Mouse (Mus musculus): Measurements from ENCODE around the gene Frmd4a. TPM values are rescaled to one million over a fixed set of nuclear protein-coding genes. Genes with fewer than 3 reads are reported as not detected.

Frmd4a gene
- polyA plus RNA-seq, 1 experiment from 2014 or later = 44.5 TPM

DNA sequence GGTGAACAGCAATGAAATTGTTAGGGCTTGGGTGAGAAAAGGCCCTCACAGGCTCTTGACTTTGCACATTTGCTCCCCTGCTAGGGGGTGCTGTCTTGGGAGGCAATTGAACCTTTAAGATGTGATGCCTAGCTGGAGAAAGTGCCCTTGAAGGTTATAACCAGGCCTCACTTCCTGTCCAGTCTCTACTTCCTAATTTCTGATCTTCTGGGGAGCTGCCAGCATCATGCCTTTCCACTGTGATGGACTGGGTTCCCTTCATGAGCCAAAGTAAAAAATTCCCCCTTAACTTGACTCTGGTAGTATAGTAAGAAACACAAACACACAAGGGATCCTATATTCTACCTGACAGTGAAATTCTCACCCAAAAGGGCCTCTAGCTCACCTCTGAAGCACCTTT, 278.1 kb downstream of the Frmd4a start:
- Histone ChIP-seq H3K9ac (ENCODE audit: low read length) (no peak overlapping the region), H3K27me3 (ENCODE audit: control insufficient read depth, insufficient read depth, low read length) (no peaks in the 10 kb centered on the region), H3K9me3 (ENCODE audit: control insufficient read depth, low read length) (no peaks in the 10 kb centered on the region), H3K4me3 (ENCODE audit: low read depth, low read length) (no peak overlapping the region), H3K4me2 (ENCODE audit: low read depth) (no peak overlapping the region), H3K27ac (ENCODE audit: low read depth, low read length) (no peak overlapping the region), H3K4me1 (ENCODE audit: control insufficient read depth, insufficient read depth, low read length) (peaks cover 24% of the 10 kb centered on the region), H3K36me3 (ENCODE audit: control insufficient read depth, insufficient read depth, low read length) (no peaks in the 10 kb centered on the region)
- ATAC-seq (ENCODE audit: insufficient read depth, low FRiP score, low TSS enrichment) (no peak), DNase-seq (ENCODE audit: low spot score) (no peak)

- Histone ChIP-seq H3K36me3 (ENCODE audit: control insufficient read depth, insufficient read depth, low read length) (no peaks in the 10 kb centered on the region), H3K4me1 (ENCODE audit: control insufficient read depth, insufficient read depth, low read length) (peaks cover 32% of the 10 kb centered on the region), H3K9me3 (ENCODE audit: control insufficient read depth, low read length) (no peaks in the 10 kb centered on the region), H3K4me3 (ENCODE audit: low read depth, low read length) (no peak overlapping the region), H3K4me2 (ENCODE audit: low read depth) (no peak overlapping the region), H3K9ac (ENCODE audit: low read length) (no peak overlapping the region), H3K27me3 (ENCODE audit: control insufficient read depth, insufficient read depth, low read length) (no peaks in the 10 kb centered on the region), H3K27ac (ENCODE audit: low read depth, low read length) (no peak overlapping the region)
- WGBS = 63% methylated on average over 10 of the region's 10 CpGs
- ATAC-seq (ENCODE audit: insufficient read depth, low FRiP score, low TSS enrichment) (no peak), DNase-seq (ENCODE audit: low spot score) (no peak)
These were observed 279.4 kb downstream of the Frmd4a start for GRCm38 (mm10) chr2:4296881-4297280.

DNA sequence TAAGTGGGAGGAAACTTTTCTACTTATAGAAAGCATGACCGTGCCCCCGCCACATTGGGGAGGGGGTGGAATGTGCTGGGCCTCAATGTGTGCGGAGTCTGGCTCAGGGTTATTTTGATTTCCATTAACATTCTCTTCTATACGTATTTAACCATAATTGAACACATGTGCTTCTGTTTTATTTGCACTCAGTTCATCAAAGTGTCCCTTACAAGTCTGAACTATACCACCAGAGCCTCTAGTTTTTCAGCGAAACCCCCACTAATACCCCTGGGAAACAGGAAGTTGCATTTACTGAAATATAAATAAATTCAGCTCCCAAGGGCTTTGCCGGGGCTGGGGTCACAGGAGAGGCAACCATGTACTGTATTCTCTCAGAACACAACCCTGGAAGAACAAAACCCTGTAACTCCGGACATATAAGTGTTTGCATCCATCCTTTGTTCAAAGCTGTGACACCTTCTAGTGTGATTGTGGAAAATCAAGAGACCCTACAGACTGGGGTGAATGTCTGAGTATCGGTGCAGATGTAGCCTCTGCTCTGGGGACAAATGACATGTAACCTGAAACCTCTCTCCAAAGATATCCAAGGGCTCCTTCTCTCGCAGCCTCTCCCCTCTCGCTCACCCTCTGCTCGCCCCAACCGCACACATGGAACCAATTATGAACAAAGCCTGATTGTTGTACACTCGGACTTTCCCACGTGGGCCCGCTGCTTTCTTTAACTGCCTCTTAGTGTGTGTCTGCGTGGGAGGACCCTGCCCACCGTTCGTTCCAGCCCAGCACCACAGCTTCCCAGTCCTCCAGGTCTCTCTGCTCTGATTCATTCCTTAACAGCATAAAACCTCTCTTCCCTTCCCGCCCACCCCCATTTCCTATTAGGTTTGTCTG, 281.1 kb downstream of the Frmd4a start:
- Histone ChIP-seq H3K36me3 (ENCODE audit: control insufficient read depth, insufficient read depth, low read length) (no peaks in the 10 kb centered on the region), H3K4me1 (ENCODE audit: control insufficient read depth, insufficient read depth, low read length) (peaks cover 32% of the 10 kb centered on the region), H3K27me3 (ENCODE audit: control insufficient read depth, insufficient read depth, low read length) (no peaks in the 10 kb centered on the region), H3K4me3 (ENCODE audit: low read depth, low read length) (no peak overlapping the region), H3K9me3 (ENCODE audit: control insufficient read depth, low read length) (no peaks in the 10 kb centered on the region), H3K4me2 (ENCODE audit: low read depth) (peak overlapping the region; percentile 21), H3K9ac (ENCODE audit: low read length) (peak overlapping the region; percentile 31; the same call in 1 of the 2 replicates), H3K27ac (ENCODE audit: low read depth, low read length) (peak overlapping the region; percentile 69)
- ATAC-seq (ENCODE audit: insufficient read depth, low FRiP score, low TSS enrichment) (peak; percentile 81), DNase-seq (ENCODE audit: low spot score) (peak; percentile 90)
- 8% methylated on average over 19 of the region's 19 CpGs for WGBS

- Histone ChIP-seq H3K4me2 (ENCODE audit: low read depth) (0 out of 2 replicates have a peak overlapping the region, but pooled peaks have one; percentile 12), H3K27me3 (ENCODE audit: control insufficient read depth, insufficient read depth, low read length) (no peaks in the 10 kb centered on the region), H3K9me3 (ENCODE audit: control insufficient read depth, low read length) (no peaks in the 10 kb centered on the region), H3K4me1 (ENCODE audit: control insufficient read depth, insufficient read depth, low read length) (peaks cover 32% of the 10 kb centered on the region), H3K36me3 (ENCODE audit: control insufficient read depth, insufficient read depth, low read length) (no peaks in the 10 kb centered on the region), H3K27ac (ENCODE audit: low read depth, low read length) (peak overlapping the region; percentile 69; the same call in 1 of the 2 replicates), H3K9ac (ENCODE audit: low read length) (no peak overlapping the region), H3K4me3 (ENCODE audit: low read depth, low read length) (no peak overlapping the region)
- ATAC-seq (ENCODE audit: insufficient read depth, low FRiP score, low TSS enrichment) = no peak
- 47% methylated on average over 12 of the region's 12 CpGs for WGBS
- DNase-seq (ENCODE audit: low spot score) = no peak
These were observed 282.1 kb downstream of the Frmd4a start for GRCm38 (mm10) chr2:4299593-4299992.

GRCm38 (mm10) chr2:4300383-4300811, 282.9 kb downstream of the Frmd4a start:
- peak; percentile 62 for DNase-seq (ENCODE audit: low spot score)
- Histone ChIP-seq H3K4me1 (ENCODE audit: control insufficient read depth, insufficient read depth, low read length) (peaks cover 32% of the 10 kb centered on the region), H3K4me2 (ENCODE audit: low read depth) (peak overlapping the region; percentile 37), H3K9ac (ENCODE audit: low read length) (no peak overlapping the region), H3K27ac (ENCODE audit: low read depth, low read length) (peak overlapping the region; percentile 67; the same call in 1 of the 2 replicates), H3K9me3 (ENCODE audit: control insufficient read depth, low read length) (no peaks in the 10 kb centered on the region), H3K36me3 (ENCODE audit: control insufficient read depth, insufficient read depth, low read length) (no peaks in the 10 kb centered on the region), H3K27me3 (ENCODE audit: control insufficient read depth, insufficient read depth, low read length) (no peaks in the 10 kb centered on the region), H3K4me3 (ENCODE audit: low read depth, low read length) (peak overlapping the region; percentile 31)
- WGBS = 39% methylated on average over 13 of the region's 13 CpGs
- ATAC-seq (ENCODE audit: insufficient read depth, low FRiP score, low TSS enrichment) = no peak

DNA sequence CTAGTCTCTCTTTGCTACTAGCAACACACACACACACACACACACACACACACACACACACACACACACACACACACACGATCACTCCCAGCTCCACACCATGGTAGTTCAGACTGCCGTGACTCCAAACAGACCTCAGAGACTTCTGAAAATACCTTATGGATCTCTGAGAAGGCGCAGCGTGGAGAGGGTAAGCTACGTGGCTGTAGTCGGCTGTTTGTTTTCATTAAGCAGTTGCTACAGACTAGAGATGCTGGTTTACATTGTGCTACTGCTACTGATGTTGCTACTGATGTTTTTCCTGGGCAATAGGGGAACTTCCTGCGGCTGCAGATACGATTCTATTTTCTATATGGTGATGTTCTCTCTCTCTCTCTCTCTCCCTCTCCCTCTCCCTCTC, 283.3 kb downstream of the Frmd4a start:
- Histone ChIP-seq H3K9ac (ENCODE audit: low read length) (peak overlapping the region; percentile 24; the same call in 1 of the 2 replicates), H3K27ac (ENCODE audit: low read depth, low read length) (peak overlapping the region; percentile 67; the same call in 1 of the 2 replicates), H3K27me3 (ENCODE audit: control insufficient read depth, insufficient read depth, low read length) (no peaks in the 10 kb centered on the region), H3K4me3 (ENCODE audit: low read depth, low read length) (peak overlapping the region; percentile 31), H3K9me3 (ENCODE audit: control insufficient read depth, low read length) (no peaks in the 10 kb centered on the region), H3K36me3 (ENCODE audit: control insufficient read depth, insufficient read depth, low read length) (no peaks in the 10 kb centered on the region), H3K4me1 (ENCODE audit: control insufficient read depth, insufficient read depth, low read length) (peaks cover 31% of the 10 kb centered on the region), H3K4me2 (ENCODE audit: low read depth) (peak overlapping the region; percentile 37)
- DNase-seq (ENCODE audit: low spot score) (no peak), ATAC-seq (ENCODE audit: insufficient read depth, low FRiP score, low TSS enrichment) (no peak)
- 39% methylated on average over 8 of the region's 8 CpGs for WGBS

DNA sequence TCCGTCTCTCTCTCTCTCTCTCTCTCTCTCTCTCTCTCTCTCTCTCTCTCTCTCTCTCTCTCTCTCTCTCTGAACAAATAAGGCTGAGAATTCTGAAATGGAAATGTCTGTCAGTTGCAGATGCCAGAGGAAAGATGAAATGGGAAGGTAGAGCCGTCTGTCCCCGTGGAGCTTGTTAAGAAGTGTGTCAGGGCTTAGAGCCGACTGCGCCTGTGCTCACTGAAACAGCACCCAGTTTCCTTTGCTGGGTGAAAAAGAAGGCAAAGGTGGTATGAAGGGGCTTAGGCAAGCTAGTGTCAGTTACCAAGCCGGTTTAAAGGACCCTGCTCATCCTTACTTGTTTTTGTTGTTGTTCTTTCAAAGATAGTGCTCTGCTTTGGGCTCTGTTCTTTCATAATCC, 283.7 kb downstream of the Frmd4a start:
- no peak for ATAC-seq (ENCODE audit: insufficient read depth, low FRiP score, low TSS enrichment)
- Histone ChIP-seq H3K4me3 (ENCODE audit: low read depth, low read length) (peak overlapping the region; percentile 31), H3K4me2 (ENCODE audit: low read depth) (peak overlapping the region; percentile 38), H3K9me3 (ENCODE audit: control insufficient read depth, low read length) (no peaks in the 10 kb centered on the region), H3K27ac (ENCODE audit: low read depth, low read length) (peak overlapping the region; percentile 67; the same call in 1 of the 2 replicates), H3K27me3 (ENCODE audit: control insufficient read depth, insufficient read depth, low read length) (no peaks in the 10 kb centered on the region), H3K9ac (ENCODE audit: low read length) (peak overlapping the region; percentile 46; the same call in 1 of the 2 replicates), H3K36me3 (ENCODE audit: control insufficient read depth, insufficient read depth, low read length) (no peaks in the 10 kb centered on the region), H3K4me1 (ENCODE audit: control insufficient read depth, insufficient read depth, low read length) (peaks cover 29% of the 10 kb centered on the region)
- DNase-seq (ENCODE audit: low spot score) = peak; percentile 25
- WGBS = 28% methylated on average over 5 of the region's 6 CpGs

- no peak for ATAC-seq (ENCODE audit: insufficient read depth, low FRiP score, low TSS enrichment)
- 45% methylated on average over 7 of the region's 7 CpGs for WGBS
- H3K36me3 ChIP-seq (ENCODE audit: control insufficient read depth, insufficient read depth, low read length) = no peaks in the 10 kb centered on the region
- DNase-seq (ENCODE audit: low spot score) = no peak
- no peaks in the 10 kb centered on the region for H3K9me3 ChIP-seq (ENCODE audit: control insufficient read depth, low read length)
- H3K27ac ChIP-seq (ENCODE audit: low read depth, low read length) = no peak overlapping the region; the same call in 1 of the 2 replicates
- no peaks in the 10 kb centered on the region for H3K27me3 ChIP-seq (ENCODE audit: control insufficient read depth, insufficient read depth, low read length)
- peak overlapping the region; percentile 31 for H3K4me3 ChIP-seq (ENCODE audit: low read depth, low read length)
- H3K4me1 ChIP-seq (ENCODE audit: control insufficient read depth, insufficient read depth, low read length) = peaks cover 29% of the 10 kb centered on the region
- H3K4me2 ChIP-seq (ENCODE audit: low read depth) = peak overlapping the region; percentile 38
- H3K9ac ChIP-seq (ENCODE audit: low read length) = no peak overlapping the region
These were observed 284.2 kb downstream of the Frmd4a start for GRCm38 (mm10) chr2:4301692-4302091.

- 89% methylated on average over 3 of the region's 3 CpGs for WGBS
- no peaks in the 10 kb centered on the region for H3K9me3 ChIP-seq (ENCODE audit: control insufficient read depth, low read length)
- H3K4me3 ChIP-seq (ENCODE audit: low read depth, low read length) = no peak overlapping the region
- no peak overlapping the region; the same call in 1 of the 2 replicates for H3K4me2 ChIP-seq (ENCODE audit: low read depth)
- ATAC-seq (ENCODE audit: insufficient read depth, low FRiP score, low TSS enrichment) (no peak), DNase-seq (ENCODE audit: low spot score) (no peak)
- H3K4me1 ChIP-seq (ENCODE audit: control insufficient read depth, insufficient read depth, low read length) = peaks cover 29% of the 10 kb centered on the region
- no peaks in the 10 kb centered on the region for H3K36me3 ChIP-seq (ENCODE audit: control insufficient read depth, insufficient read depth, low read length)
- H3K9ac ChIP-seq (ENCODE audit: low read length) = no peak overlapping the region
- H3K27ac ChIP-seq (ENCODE audit: low read depth, low read length) = no peak overlapping the region
- H3K27me3 ChIP-seq (ENCODE audit: control insufficient read depth, insufficient read depth, low read length) = no peaks in the 10 kb centered on the region
These were observed 284.6 kb downstream of the Frmd4a start for GRCm38 (mm10) chr2:4302119-4302518.

Data from neural tube, embryonic 11.5 days (tissue).